Mouse (Mus musculus): ENCODE measurements around the gene Wdr20. TPM values are rescaled to one million over a fixed set of nuclear protein-coding genes. Genes with fewer than 3 reads are reported as not detected.

The Wdr20 gene
- polyA plus RNA-seq, 1 experiment from 2014 or later, result 33.5 TPM

- Histone ChIP-seq H3K36me3 (replicated peaks) (peaks cover 13% of the 10 kb centered on the region), H3K9ac (no peak overlapping the region), H3K4me2 (peak overlapping the region; percentile 70), H3K9me3 (no peaks in the 10 kb centered on the region), H3K4me3 (replicated peaks) (no peak overlapping the region), H3K4me1 (peaks cover 18% of the 10 kb centered on the region), H3K27me3 (peaks cover 18% of the 10 kb centered on the region), H3K27ac (no peak overlapping the region)
- ATAC-seq (ENCODE audit: low FRiP score), result no peak
- 81% methylated on average over 12 of the region's 12 CpGs for WGBS
Measured at GRCm38 (mm10) chr12:110851414-110851813, 113.7 kb downstream of the Wdr20 start.

- Histone ChIP-seq H3K4me2 (no peak overlapping the region), H3K36me3 (replicated peaks) (peaks cover 13% of the 10 kb centered on the region), H3K27me3 (peaks cover 13% of the 10 kb centered on the region), H3K27ac (no peak overlapping the region), H3K9ac (no peak overlapping the region), H3K4me1 (peaks cover 17% of the 10 kb centered on the region), H3K9me3 (no peaks in the 10 kb centered on the region), H3K4me3 (replicated peaks) (no peak overlapping the region)
- WGBS, result 87% methylated on average over 1 of the region's 1 CpGs
- no peak for ATAC-seq (ENCODE audit: low FRiP score)
Measured at GRCm38 (mm10) chr12:110851923-110852322, 114.2 kb downstream of the Wdr20 start.

Other genes with a start within 250 kb of the Wdr20 start
- gene Dync1h1, start 136.5 kb upstream of the Wdr20 start, polyA plus RNA-seq (2016; fragmentation: Nextera tagmentation; extraction: Ambion mirVana), result 97.5 and 98.8 TPM in 2 replicates
- gene 1700001K19Rik, start 55.3 kb upstream of the Wdr20 start, polyA plus RNA-seq (2016; fragmentation: Nextera tagmentation; extraction: Ambion mirVana), result not detected in 2 replicates
- gene Hsp90aa1, start 35.2 kb upstream of the Wdr20 start, polyA plus RNA-seq (2016; fragmentation: Nextera tagmentation; extraction: Ambion mirVana), result 1,281 and 1,312 TPM in 2 replicates
- gene Mok, start 103.0 kb downstream of the Wdr20 start, polyA plus RNA-seq (2016; fragmentation: Nextera tagmentation; extraction: Ambion mirVana), result 11.4 and 11.6 TPM in 2 replicates
- gene Zfp839, start 112.3 kb downstream of the Wdr20 start, polyA plus RNA-seq (2016; fragmentation: Nextera tagmentation; extraction: Ambion mirVana), result 4.8 and 5.0 TPM in 2 replicates
- 67.3 and 77.2 TPM in 2 replicates for gene Cinp, start 151.2 kb downstream of the Wdr20 start, polyA plus RNA-seq (2016; fragmentation: Nextera tagmentation; extraction: Ambion mirVana)
- gene Tecpr2, start 151.3 kb downstream of the Wdr20 start, polyA plus RNA-seq (2016; fragmentation: Nextera tagmentation; extraction: Ambion mirVana), result 8.3 and 8.8 TPM in 2 replicates
- gene Ankrd9, start 241.1 kb downstream of the Wdr20 start, polyA plus RNA-seq (2016; fragmentation: Nextera tagmentation; extraction: Ambion mirVana), result 15.0 and 15.5 TPM in 2 replicates

Measured in forebrain, embryonic 12.5 days (tissue).